Mouse (Mus musculus) hindbrain, embryonic 16.5 days (tissue): ENCODE measurements around the gene Fam43b. TPM values are rescaled to one million over a fixed set of nuclear protein-coding genes. Genes with fewer than 3 reads are reported as not detected.

ENCODE experiments used
- ATAC-seq: fragments of 200-750 bp; cut with Nextera tagmentation; 2 replicates; pipeline ENCODE4 v1.8.0; 2017; ENCODE audit warnings: moderate TSS enrichment, moderate library complexity
- H3K27ac ChIP-seq: fragments of 300-500 bp; sonication (generic); 2 replicates; pipeline ENCODE4 v1.5.1; 2014; ENCODE audit warnings: low read depth, mild to moderate bottlenecking, control low read depth, low read length, moderate library complexity
- H3K27me3 ChIP-seq: fragments of 300-500 bp; sonication (generic); replicated peaks from 2 replicates; pipeline ENCODE4 v1.6.1; 2014; ENCODE audit warnings: low read length; ENCODE audit not compliant: control insufficient read depth, insufficient read depth
- H3K36me3 ChIP-seq: fragments of 300-500 bp; sonication (generic); 2 replicates; pipeline ENCODE4 v1.6.1; 2014; ENCODE audit warnings: mild to moderate bottlenecking, low read length, moderate library complexity, mixed read lengths; ENCODE audit not compliant: control insufficient read depth, insufficient read depth
- H3K4me1 ChIP-seq: fragments of 300-500 bp; sonication (generic); 2 replicates; pipeline ENCODE4 v1.6.1; 2014; ENCODE audit warnings: low read depth, low read length; ENCODE audit not compliant: control insufficient read depth, insufficient read depth
- H3K4me2 ChIP-seq: fragments of 300-500 bp; sonication (generic); 2 replicates; pipeline ENCODE4 v1.6.1; 2014; ENCODE audit warnings: mild to moderate bottlenecking, low read length, control low read depth, moderate library complexity
- H3K4me3 ChIP-seq: fragments of 300-500 bp; sonication (generic); 2 replicates; pipeline ENCODE4 v1.5.1; 2014; ENCODE audit warnings: mild to moderate bottlenecking, low read length, control low read depth, moderate library complexity
- H3K9ac ChIP-seq: fragments of 300-500 bp; sonication (generic); 2 replicates; pipeline ENCODE4 v1.6.1; 2014; ENCODE audit warnings: low read depth, mild to moderate bottlenecking, control low read depth, low read length, moderate library complexity
- H3K9me3 ChIP-seq: fragments of 300-500 bp; sonication (generic); 2 replicates; pipeline ENCODE4 v1.6.1; 2014; ENCODE audit warnings: mild to moderate bottlenecking, low read length, moderate library complexity; ENCODE audit not compliant: control insufficient read depth
- WGBS: fragments of 180-500 bp; shearing (Covaris S2); extraction: QIAGEN DNeasy Blood & Tissue Kit; methylation state at CpG from one replicate; pipeline ENCODE4 v1.1.7; 2014; 5-methylcytosine and 5-hydroxymethylcytosine counted together
- polyA plus RNA-seq: library from polyadenylated mRNA; unstranded; fragments of >200 nt; fragmentation: Nextera tagmentation; extraction: Ambion mirVana; gene quantifications from 2 replicates; pipeline ENCODE4 v1.2.1, GENCODE M21; 2015

The Fam43b gene
- polyA plus RNA-seq, 1 experiment from 2014 or later = 17.3 TPM

DNA sequence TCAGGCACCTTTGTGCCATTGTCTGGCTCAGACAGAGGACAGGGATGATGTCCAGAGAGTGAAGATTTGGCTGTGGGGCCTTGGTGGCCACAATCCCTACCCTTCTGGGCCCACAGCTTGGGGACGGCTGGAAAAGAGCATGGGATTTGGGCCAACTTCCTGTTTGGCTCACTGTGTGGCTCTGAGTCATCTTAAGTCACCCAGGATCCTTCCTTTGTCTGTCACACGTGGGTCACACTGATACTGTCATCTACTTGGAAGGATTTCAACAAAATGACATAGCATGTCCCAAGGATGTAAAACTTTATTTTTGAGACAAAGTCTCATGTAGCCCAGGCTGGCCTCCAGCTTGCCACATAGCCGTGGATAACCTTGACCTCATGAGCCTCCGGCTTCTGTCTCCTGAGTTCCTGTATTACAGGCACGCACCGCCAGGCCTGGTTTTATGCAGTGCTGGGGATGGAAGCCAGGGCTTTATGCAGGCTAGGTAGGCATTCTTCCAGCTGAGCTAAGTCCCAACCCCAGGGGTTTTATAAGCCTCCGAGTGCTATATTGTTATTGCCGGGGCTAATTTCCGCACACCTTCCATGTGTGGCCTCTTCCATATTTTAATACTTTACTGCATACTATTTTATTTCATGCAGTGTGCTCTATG, 51.3 kb downstream of the Fam43b start:
- Histone ChIP-seq H3K36me3 (no peaks in the 10 kb centered on the region), H3K9ac (no peak overlapping the region), H3K4me2 (no peak overlapping the region), H3K4me1 (no peaks in the 10 kb centered on the region), H3K27me3 (no peaks in the 10 kb centered on the region), H3K27ac (no peak overlapping the region), H3K4me3 (no peak overlapping the region), H3K9me3 (no peaks in the 10 kb centered on the region)
- WGBS = 64% methylated on average over 9 of the region's 9 CpGs
- ATAC-seq = no peak

Other genes starting within 250 kb of the Fam43b start
- 155 and 174 TPM in 2 replicates for gene Hp1bp3, start 180.2 kb downstream of the Fam43b start, polyA plus RNA-seq
- gene Sh2d5, start 146.1 kb downstream of the Fam43b start, polyA plus RNA-seq = 18.5 and 21.6 TPM in 2 replicates
- gene Kif17, start 146.1 kb downstream of the Fam43b start, polyA plus RNA-seq = 4.2 and 4.5 TPM in 2 replicates
- gene Ddost, start 91.8 kb downstream of the Fam43b start, polyA plus RNA-seq = 232 and 238 TPM in 2 replicates
- gene Pink1, start 70.2 kb downstream of the Fam43b start, polyA plus RNA-seq = 100 and 108 TPM in 2 replicates
- 7.9 and 8.1 TPM in 2 replicates for gene Cda, start 28.5 kb downstream of the Fam43b start, polyA plus RNA-seq
- 21.6 and 23.7 TPM in 2 replicates for gene Mul1, start 38.1 kb upstream of the Fam43b start, polyA plus RNA-seq
- 15.5 and 16.7 TPM in 2 replicates for gene Camk2n1, start 57.8 kb upstream of the Fam43b start, polyA plus RNA-seq
- gene Vwa5b1, start 239.4 kb upstream of the Fam43b start, polyA plus RNA-seq = 2.8 TPM in 2 replicates